Mouse (Mus musculus): Measurements from ENCODE around the gene Acvr1b. TPM values are rescaled to one million over a fixed set of nuclear protein-coding genes. Genes with fewer than 3 reads are reported as not detected.

Acvr1b gene
- polyA plus RNA-seq, 1 experiment from 2014 or later, result 28.0 TPM

DNA sequence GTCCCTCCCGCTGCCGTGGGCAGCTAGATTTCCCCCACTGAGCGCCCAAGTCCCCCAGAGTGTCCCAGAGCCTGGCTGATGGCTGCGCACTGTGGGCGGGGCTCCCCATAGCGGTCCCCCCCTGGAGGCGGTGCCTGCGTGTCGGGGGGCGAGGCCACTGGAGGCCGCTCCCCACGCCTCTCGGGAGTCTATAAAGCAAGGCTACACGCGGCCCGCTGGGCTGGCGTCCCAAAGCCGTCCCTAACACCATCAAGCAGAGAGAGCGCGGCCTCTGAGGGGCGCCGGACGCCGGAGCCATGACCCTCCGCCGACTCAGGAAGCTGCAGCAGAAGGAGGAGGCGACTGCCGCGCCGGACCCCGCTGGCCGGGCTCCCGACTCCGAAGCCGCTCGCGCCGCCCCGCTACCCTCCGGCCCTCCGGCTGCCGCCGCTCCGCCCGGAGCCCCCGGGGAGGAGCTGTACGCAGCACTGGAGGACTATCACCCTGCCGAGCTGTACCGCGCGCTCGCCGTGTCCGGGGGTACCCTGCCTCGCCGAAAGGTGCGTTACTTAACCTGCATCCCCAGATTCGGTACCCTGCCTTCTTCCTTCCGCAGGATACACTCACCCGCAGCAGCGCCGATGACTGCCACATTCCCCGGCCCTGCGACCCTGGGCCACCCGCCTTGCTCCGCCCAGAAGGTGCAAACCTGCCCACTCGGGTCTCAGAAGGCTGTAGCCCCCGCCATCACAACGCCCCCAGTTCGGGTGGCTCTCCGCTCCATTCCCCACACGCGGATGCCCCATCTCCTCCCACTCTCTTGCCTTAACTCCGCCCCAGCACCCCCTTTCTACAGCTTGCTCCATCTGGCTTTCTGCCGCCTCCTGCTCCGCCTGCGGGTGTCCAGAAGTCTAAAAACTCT is 50.4 kb downstream of the Acvr1b start, which contains the start of gene Grasp:
Gene Grasp, plus strand, starts transcription at position 183 of the 901 bp plus-strand sequence.
- Histone ChIP-seq H3K4me2 (ENCODE audit: low read depth, low read length) (peak within 1 kb of the TSS; percentile 80), H3K4me1 (ENCODE audit: control insufficient read depth, insufficient read depth, low read length) (peaks cover 17% of the 10 kb centered on the region), H3K9ac (replicated peaks; ENCODE audit: low read depth, low read length) (peak within 1 kb of the TSS; percentile 78), H3K4me3 (ENCODE audit: low read depth, low read length) (peak within 1 kb of the TSS; percentile 75), H3K27ac (ENCODE audit: low read depth, low read length) (no peak within 1 kb of the TSS), H3K27me3 (ENCODE audit: control insufficient read depth, insufficient read depth, low read length) (no peaks in the 10 kb centered on the region; the same call in 1 of the 2 replicates), H3K9me3 (ENCODE audit: control insufficient read depth, low read length) (no peaks in the 10 kb centered on the region), H3K36me3 (ENCODE audit: control insufficient read depth, insufficient read depth, low read length) (no peaks in the 10 kb centered on the region)
- peak; percentile 72 for ATAC-seq (ENCODE audit: low read depth)
- under 1% methylated on average over 60 of the region's 77 CpGs for WGBS

GRCm38 (mm10) chr15:101224977-101225376 is 51.1 kb downstream of the Acvr1b start:
- peak overlapping the region; percentile 78 for H3K9ac ChIP-seq (replicated peaks; ENCODE audit: low read depth, low read length)
- no peak for ATAC-seq (ENCODE audit: low read depth)
- no peak overlapping the region for H3K27ac ChIP-seq (ENCODE audit: low read depth, low read length)
- peak overlapping the region; percentile 75 for H3K4me3 ChIP-seq (ENCODE audit: low read depth, low read length)
- H3K9me3 ChIP-seq (ENCODE audit: control insufficient read depth, low read length), result no peaks in the 10 kb centered on the region
- H3K36me3 ChIP-seq (ENCODE audit: control insufficient read depth, insufficient read depth, low read length), result no peaks in the 10 kb centered on the region
- no peaks in the 10 kb centered on the region; the same call in 1 of the 2 replicates for H3K27me3 ChIP-seq (ENCODE audit: control insufficient read depth, insufficient read depth, low read length)
- 2% methylated on average over 14 of the region's 14 CpGs for WGBS
- peak overlapping the region; percentile 80 for H3K4me2 ChIP-seq (ENCODE audit: low read depth, low read length)
- peaks cover 17% of the 10 kb centered on the region for H3K4me1 ChIP-seq (ENCODE audit: control insufficient read depth, insufficient read depth, low read length)

DNA sequence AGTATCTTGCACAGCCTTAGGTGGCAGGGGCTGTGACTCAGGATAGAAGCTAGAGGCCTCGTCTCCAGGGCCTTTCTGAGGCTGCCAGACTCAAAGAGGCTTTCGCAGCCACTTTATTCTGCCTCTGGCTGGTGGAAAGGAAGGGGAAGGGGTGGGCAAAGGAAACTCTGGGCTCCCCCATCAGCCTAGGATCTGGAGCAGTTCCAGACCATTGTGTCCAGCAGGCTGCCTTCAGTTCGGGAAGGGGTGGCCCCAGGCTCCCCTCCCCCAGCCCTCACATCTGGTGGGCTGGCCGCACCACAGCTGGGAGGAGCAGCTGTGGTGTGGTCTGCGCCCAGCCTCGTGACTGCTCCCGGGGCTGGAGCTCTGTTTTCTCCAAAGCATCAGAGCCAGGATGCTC is 54.1 kb downstream of the Acvr1b start:
- ATAC-seq (ENCODE audit: low read depth), result no peak
- Histone ChIP-seq H3K4me2 (ENCODE audit: low read depth, low read length) (no peak overlapping the region), H3K4me3 (ENCODE audit: low read depth, low read length) (no peak overlapping the region), H3K9ac (replicated peaks; ENCODE audit: low read depth, low read length) (no peak overlapping the region), H3K4me1 (ENCODE audit: control insufficient read depth, insufficient read depth, low read length) (peaks cover 10% of the 10 kb centered on the region), H3K27ac (ENCODE audit: low read depth, low read length) (no peak overlapping the region), H3K36me3 (ENCODE audit: control insufficient read depth, insufficient read depth, low read length) (no peaks in the 10 kb centered on the region), H3K9me3 (ENCODE audit: control insufficient read depth, low read length) (no peaks in the 10 kb centered on the region), H3K27me3 (ENCODE audit: control insufficient read depth, insufficient read depth, low read length) (no peaks in the 10 kb centered on the region; the same call in 1 of the 2 replicates)
- 15% methylated on average over 7 of the region's 7 CpGs for WGBS

DNA sequence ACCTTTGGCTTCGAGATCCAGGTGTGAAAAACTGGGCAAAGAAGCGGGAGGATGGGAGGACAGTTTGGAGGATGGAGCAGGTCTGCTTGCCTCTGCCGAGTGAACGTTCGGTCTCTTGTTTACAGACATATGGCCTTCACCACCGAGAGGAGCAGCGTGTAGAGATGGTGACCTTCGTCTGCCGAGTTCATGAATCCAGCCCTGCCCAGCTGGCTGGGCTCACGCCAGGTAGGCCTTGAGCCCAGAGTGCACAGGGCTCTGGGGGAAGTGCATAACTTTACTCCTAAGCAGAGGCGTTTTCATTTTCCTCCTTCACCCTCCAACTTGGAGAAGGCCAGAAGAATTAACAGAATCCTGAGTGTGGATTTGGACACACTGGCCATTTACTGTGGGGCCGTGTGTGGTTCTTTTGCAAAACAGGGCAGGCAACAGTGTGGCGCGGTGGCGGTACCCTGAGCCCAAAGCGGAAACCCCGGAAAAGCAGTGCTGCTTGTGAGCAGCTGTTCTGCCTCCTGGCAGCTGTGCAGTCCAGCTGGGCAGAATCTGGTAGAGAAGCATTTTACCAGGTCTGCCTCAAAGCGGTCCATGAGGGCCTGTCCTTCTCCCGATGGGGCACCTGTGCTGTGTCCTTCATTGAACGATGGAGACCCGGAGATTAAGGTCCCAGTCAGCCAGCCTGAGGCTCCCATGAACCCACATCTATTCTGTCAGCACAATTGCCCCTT is 55.2 kb downstream of the Acvr1b start:
- H3K9ac ChIP-seq (replicated peaks; ENCODE audit: low read depth, low read length), result no peak overlapping the region
- no peaks in the 10 kb centered on the region for H3K4me1 ChIP-seq (ENCODE audit: control insufficient read depth, insufficient read depth, low read length)
- no peaks in the 10 kb centered on the region for H3K9me3 ChIP-seq (ENCODE audit: control insufficient read depth, low read length)
- H3K36me3 ChIP-seq (ENCODE audit: control insufficient read depth, insufficient read depth, low read length), result no peaks in the 10 kb centered on the region
- H3K27me3 ChIP-seq (ENCODE audit: control insufficient read depth, insufficient read depth, low read length), result no peaks in the 10 kb centered on the region; the same call in 1 of the 2 replicates
- H3K27ac ChIP-seq (ENCODE audit: low read depth, low read length), result no peak overlapping the region
- 86% methylated on average over 21 of the region's 21 CpGs for WGBS
- H3K4me3 ChIP-seq (ENCODE audit: low read depth, low read length), result no peak overlapping the region
- H3K4me2 ChIP-seq (ENCODE audit: low read depth, low read length), result no peak overlapping the region
- no peak for ATAC-seq (ENCODE audit: low read depth)

- ATAC-seq (ENCODE audit: low read depth), result no peak
- Histone ChIP-seq H3K4me3 (ENCODE audit: low read depth, low read length) (no peak overlapping the region), H3K9ac (replicated peaks; ENCODE audit: low read depth, low read length) (no peak overlapping the region), H3K4me2 (ENCODE audit: low read depth, low read length) (no peak overlapping the region), H3K9me3 (ENCODE audit: control insufficient read depth, low read length) (no peaks in the 10 kb centered on the region), H3K27me3 (ENCODE audit: control insufficient read depth, insufficient read depth, low read length) (no peaks in the 10 kb centered on the region; the same call in 1 of the 2 replicates), H3K27ac (ENCODE audit: low read depth, low read length) (no peak overlapping the region), H3K4me1 (ENCODE audit: control insufficient read depth, insufficient read depth, low read length) (no peaks in the 10 kb centered on the region), H3K36me3 (ENCODE audit: control insufficient read depth, insufficient read depth, low read length) (no peaks in the 10 kb centered on the region)
- WGBS, result 94% methylated on average over 19 of the region's 19 CpGs
These were observed 56.6 kb downstream of the Acvr1b start for GRCm38 (mm10) chr15:101230503-101230902.

GRCm38 (mm10) chr15:101230995-101231647 is 57.3 kb downstream of the Acvr1b start:
- WGBS, result 82% methylated on average over 20 of the region's 23 CpGs
- Histone ChIP-seq H3K4me1 (ENCODE audit: control insufficient read depth, insufficient read depth, low read length) (no peaks in the 10 kb centered on the region), H3K9ac (replicated peaks; ENCODE audit: low read depth, low read length) (no peak overlapping the region), H3K36me3 (ENCODE audit: control insufficient read depth, insufficient read depth, low read length) (no peaks in the 10 kb centered on the region), H3K27me3 (ENCODE audit: control insufficient read depth, insufficient read depth, low read length) (no peaks in the 10 kb centered on the region), H3K9me3 (ENCODE audit: control insufficient read depth, low read length) (no peaks in the 10 kb centered on the region), H3K4me3 (ENCODE audit: low read depth, low read length) (no peak overlapping the region), H3K27ac (ENCODE audit: low read depth, low read length) (no peak overlapping the region), H3K4me2 (ENCODE audit: low read depth, low read length) (peak overlapping the region; percentile 43)
- no peak for ATAC-seq (ENCODE audit: low read depth)

- peak overlapping the region; percentile 43 for H3K4me2 ChIP-seq (ENCODE audit: low read depth, low read length)
- no peaks in the 10 kb centered on the region for H3K4me1 ChIP-seq (ENCODE audit: control insufficient read depth, insufficient read depth, low read length)
- no peaks in the 10 kb centered on the region for H3K27me3 ChIP-seq (ENCODE audit: control insufficient read depth, insufficient read depth, low read length)
- H3K27ac ChIP-seq (ENCODE audit: low read depth, low read length), result no peak overlapping the region
- 52% methylated on average over 52 of the region's 56 CpGs for WGBS
- H3K9me3 ChIP-seq (ENCODE audit: control insufficient read depth, low read length), result no peaks in the 10 kb centered on the region
- H3K36me3 ChIP-seq (ENCODE audit: control insufficient read depth, insufficient read depth, low read length), result no peaks in the 10 kb centered on the region
- ATAC-seq (ENCODE audit: low read depth), result no peak
- H3K9ac ChIP-seq (replicated peaks; ENCODE audit: low read depth, low read length), result no peak overlapping the region
- no peak overlapping the region for H3K4me3 ChIP-seq (ENCODE audit: low read depth, low read length)
These were observed 57.8 kb downstream of the Acvr1b start for GRCm38 (mm10) chr15:101231648-101232180.

DNA sequence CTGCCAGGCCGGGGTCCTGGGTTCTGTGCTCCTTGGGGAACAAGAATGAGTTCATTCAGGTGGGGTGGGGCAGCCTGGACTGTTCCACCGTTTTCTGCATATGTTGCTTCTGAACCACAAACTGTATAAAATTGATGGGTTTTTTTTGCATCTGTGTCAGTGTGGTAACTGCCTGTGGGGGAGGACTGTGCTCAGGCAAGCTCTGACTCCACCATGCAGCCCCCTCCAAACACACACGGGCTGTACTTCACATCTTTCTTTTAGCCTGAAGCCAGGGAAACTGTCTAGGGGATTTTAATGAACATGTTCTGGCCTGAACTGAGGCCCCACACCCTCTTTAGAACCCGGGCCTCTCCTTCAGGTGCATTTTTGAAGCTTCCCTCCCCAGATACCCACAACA is 58.7 kb downstream of the Acvr1b start:
- no peaks in the 10 kb centered on the region for H3K27me3 ChIP-seq (ENCODE audit: control insufficient read depth, insufficient read depth, low read length)
- no peaks in the 10 kb centered on the region for H3K4me1 ChIP-seq (ENCODE audit: control insufficient read depth, insufficient read depth, low read length)
- H3K36me3 ChIP-seq (ENCODE audit: control insufficient read depth, insufficient read depth, low read length), result no peaks in the 10 kb centered on the region
- no peak overlapping the region for H3K27ac ChIP-seq (ENCODE audit: low read depth, low read length)
- no peak for ATAC-seq (ENCODE audit: low read depth)
- no peaks in the 10 kb centered on the region for H3K9me3 ChIP-seq (ENCODE audit: control insufficient read depth, low read length)
- H3K4me3 ChIP-seq (ENCODE audit: low read depth, low read length), result no peak overlapping the region
- 74% methylated on average over 4 of the region's 4 CpGs for WGBS
- H3K4me2 ChIP-seq (ENCODE audit: low read depth, low read length), result no peak overlapping the region
- no peak overlapping the region for H3K9ac ChIP-seq (replicated peaks; ENCODE audit: low read depth, low read length)
